Mouse (Mus musculus) C2C12 (cell line): ENCODE data around the gene Gm20388.

Experiments used
- CTCF ChIP-seq: IDR thresholded peaks from one replicate; pipeline ENCODE4 v1.5.1; 2011; ENCODE audit not compliant: control insufficient read depth, insufficient read depth, insufficient read length
- MYOG ChIP-seq: IDR thresholded peaks from one replicate; pipeline ENCODE4 v1.6.1; 2011; ENCODE audit not compliant: control insufficient read depth, insufficient read length; ENCODE audit errors: extremely low read depth

DNA sequence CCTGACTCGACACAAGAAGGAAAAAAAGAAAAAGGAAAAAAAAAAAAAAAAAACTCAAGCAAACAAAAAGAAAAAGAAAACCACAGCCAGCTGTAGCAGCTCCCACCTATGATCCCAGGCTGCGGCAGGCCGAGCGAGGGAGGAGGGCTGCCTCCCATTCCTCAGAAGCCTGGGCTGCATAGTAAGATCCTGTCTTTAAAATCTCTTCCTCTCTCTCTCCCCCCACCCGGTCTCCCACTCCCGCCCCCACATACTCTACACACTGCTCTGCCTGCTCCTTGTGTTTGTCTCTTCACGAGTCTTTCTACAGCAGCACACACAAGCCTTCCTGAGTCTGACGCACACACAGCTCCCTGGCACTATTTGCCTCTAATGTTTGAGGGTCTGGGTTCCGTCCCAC, 3211.4 kb downstream of the Gm20388 start:
- no peak for TF ChIP-seq CTCF
- no peak for TF ChIP-seq MYOG
